Mouse (Mus musculus) brain, embryonic 14.5 days (tissue): Measurements from ENCODE around the gene Mepce. TPM values are rescaled to one million over a fixed set of nuclear protein-coding genes. Genes with fewer than 3 reads are reported as not detected.
A peak's percentile ranks its signal among the peaks of the same experiment; 100 is the strongest.
"Not testable (repeated sequence)": the region's sequence is repeated elsewhere in the genome, so short reads cannot be mapped to it uniquely, and the experiment has no call there.

Experiments
- DNase-seq: peaks from one replicate; pipeline ENCODE4 v3.0.0-alpha.2; 2011; ENCODE audit warnings: low read depth
- CTCF ChIP-seq: fragments of 200-500 bp; IDR thresholded peaks from 2 replicates; pipeline ENCODE4 v1.5.1; 2012; ENCODE audit warnings: inconsistent platforms, mild to moderate bottlenecking, moderate library complexity, borderline replicate concordance; ENCODE audit not compliant: insufficient read depth, insufficient read length; ENCODE audit errors: extremely low read depth
- POLR2A ChIP-seq: fragments of 200-500 bp; IDR thresholded peaks from 2 replicates; pipeline ENCODE4 v1.6.1; 2012; ENCODE audit warnings: mild to moderate bottlenecking, inconsistent platforms, borderline replicate concordance; ENCODE audit not compliant: poor library complexity, insufficient read depth, insufficient read length, severe bottlenecking; ENCODE audit errors: extremely low read depth
- polyA plus RNA-seq: library from polyadenylated mRNA; depleted of rRNA; stranded (reverse); fragments of >200 nt; gene quantifications from 2 replicates; pipeline ENCODE4 v1.2.3, GENCODE M21; 2012; rRNA removed

The Mepce gene
- 35.7 and 38.5 TPM in 2 replicates for polyA plus RNA-seq

DNA sequence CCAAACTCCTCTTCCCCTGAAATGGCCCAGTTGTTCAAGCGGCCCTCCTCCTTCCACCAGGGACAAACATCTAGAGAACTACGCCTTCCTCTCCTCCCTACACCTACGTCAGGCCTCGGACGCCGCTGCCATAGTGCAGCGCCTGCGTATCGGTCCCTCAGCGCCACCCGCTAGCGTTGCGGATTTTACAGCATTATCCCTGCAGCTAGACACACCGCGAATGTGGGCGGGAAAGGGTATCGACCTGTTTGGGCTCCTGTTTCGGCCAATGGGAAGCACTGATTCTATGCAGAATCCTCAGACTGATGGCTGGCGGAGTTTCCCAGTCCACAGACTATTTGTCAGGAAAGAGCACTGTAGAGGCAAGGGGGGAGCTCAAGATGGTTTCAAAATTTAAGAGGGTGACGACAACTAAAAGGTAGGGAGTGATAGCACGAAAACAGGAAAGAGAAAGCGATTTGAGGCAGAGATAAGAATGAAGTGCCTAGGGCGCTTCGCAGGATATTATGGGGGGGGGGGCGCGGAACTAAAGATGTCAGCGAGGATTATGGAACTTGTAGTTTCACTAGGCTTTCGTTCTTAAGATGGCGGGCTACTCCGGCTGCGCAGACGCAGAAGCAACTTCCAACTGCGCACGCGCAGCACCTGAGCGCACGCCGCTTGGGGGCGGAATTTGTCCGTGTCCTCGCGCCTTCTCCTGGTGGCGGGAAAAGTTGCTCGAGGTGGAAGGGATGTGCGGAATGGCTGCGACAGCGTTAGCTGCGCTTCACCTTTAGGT, at the start of gene Mepce, which contains the start of gene Zcwpw1:
Gene Mepce, minus strand, starts transcription at position 505 of the 778 bp plus-strand sequence.
Gene Zcwpw1, plus strand, starts transcription at position 648 of the 778 bp plus-strand sequence.
- peak; percentile 99 for DNase-seq
- TF ChIP-seq CTCF (peak; percentile 73), POLR2A (peak; percentile 32; the same call in 1 of the 2 replicates)

DNA sequence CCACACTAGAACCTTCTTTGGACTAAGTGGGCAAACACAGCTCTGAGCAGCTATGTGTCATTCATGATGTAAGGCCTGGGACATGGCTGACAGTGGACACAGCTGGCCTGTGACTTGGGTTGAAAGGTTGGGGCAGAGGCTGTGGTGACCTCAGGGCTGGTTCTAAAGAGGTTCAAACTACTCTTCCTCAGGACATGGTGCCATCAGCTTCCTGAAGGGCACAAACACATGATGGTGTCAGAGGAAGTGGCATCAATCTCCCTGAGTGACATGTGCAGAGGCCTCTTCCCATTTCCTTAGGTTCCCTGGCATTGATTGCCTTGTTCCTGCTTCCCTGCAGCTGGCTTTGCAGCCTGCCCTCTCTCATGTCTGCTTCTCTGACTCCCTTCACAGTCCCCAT, 49.7 kb upstream of the Mepce start:
- not testable (repeated sequence) for DNase-seq

GRCm38 (mm10) chr5:137836611-137837010, 49.2 kb upstream of the Mepce start:
- TF ChIP-seq POLR2A (no peak), CTCF (no peak)
- DNase-seq, result no peak

- not testable (repeated sequence) for DNase-seq
Observed at GRCm38 (mm10) chr5:137835966-137836520, 48.6 kb upstream of the Mepce start, which contains the start of gene Pilra. TSS of gene Pilra (minus strand) at chr5:137836281.

GRCm38 (mm10) chr5:137833500-137833899, 46.0 kb upstream of the Mepce start:
- no peak for DNase-seq
- TF ChIP-seq POLR2A (no peak), CTCF (no peak)

DNA sequence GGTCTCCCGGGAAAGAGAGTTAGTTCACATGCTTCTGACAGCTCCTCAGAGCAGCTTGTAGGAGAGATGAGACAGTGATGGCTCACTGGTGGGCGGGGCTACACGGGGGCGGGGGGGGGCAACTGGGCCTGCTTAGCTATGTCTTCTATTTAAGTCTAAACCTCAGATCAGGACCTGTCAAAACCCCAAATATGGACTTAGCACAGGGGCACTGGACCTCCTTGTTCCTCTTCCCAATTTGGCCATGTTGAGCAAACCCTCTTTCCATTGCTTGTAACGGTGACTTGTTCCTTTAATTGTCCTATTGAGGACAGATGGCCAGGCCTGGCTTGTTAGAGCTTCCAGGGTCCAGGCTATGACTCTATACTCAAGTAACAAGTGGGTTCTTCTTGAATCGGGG, 44.1 kb upstream of the Mepce start:
- TF ChIP-seq CTCF (no peak), POLR2A (no peak)
- DNase-seq, result no peak

DNA sequence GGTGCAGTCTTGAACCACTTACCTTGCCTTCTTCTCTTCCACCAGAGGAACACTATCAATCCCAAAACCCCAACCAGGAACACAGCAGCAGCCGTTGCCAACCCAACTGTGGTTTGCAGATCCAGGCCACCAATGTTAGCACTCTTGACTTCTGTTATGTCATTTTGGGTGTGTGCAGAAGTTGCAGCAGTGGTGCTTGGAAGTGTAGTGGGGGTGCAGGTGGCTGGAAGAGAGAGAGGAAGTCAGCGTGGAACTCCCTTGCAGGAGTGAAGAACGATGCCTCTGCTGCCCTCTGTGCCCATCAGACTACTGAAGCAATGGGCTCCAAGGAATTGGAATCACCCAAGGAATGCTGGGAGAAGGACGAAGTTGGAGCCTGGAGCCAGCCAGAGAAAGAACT, 43.7 kb upstream of the Mepce start:
- TF ChIP-seq CTCF (no peak), POLR2A (no peak)
- no peak for DNase-seq

GRCm38 (mm10) chr5:137830238-137830637, 42.8 kb upstream of the Mepce start:
- DNase-seq, result no peak
- TF ChIP-seq CTCF, result no peak
- no peak for TF ChIP-seq POLR2A

GRCm38 (mm10) chr5:137828694-137829093, 41.2 kb upstream of the Mepce start:
- TF ChIP-seq CTCF (no peak), POLR2A (no peak)
- no peak for DNase-seq

DNA sequence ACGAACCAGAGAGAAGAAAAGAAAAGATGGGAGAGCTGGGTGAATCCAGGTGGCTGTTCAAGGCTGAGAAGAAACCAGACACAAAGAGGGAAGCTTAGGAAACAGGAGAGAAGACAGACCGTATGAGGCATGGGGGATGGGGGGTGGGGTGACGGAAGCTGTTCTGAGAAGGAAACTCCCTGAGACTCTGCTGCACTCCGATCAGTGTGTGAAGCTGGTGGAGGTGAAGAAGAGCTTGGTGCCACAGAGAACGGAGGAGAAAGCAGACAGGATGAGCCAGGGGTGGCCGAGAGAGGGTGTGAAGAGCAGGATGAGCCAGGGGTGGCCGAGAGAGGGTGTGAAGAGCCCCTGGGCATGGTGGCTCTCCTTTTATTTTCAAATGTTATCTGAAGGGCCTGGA, 39.0 kb upstream of the Mepce start:
- no peak for DNase-seq
- TF ChIP-seq CTCF (no peak), POLR2A (no peak)

DNA sequence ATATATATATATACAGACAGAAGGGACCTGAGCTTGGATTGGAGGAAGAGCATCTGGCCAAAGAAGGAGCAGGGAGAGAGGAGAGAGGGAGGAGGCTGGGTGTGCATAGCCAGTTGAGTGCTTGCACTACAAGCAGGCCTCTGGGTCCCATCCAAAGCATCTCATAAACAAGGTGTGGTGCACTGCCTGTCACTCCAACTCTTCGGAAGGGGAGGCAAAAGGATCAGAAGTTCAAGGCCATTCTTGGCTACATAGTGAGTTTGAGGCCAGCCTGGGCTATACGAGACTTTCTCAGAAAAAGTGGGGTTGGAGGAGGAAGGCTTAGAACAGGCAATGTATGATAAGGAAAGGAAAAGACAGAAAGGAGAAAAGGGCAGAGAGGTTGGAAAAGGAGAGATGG, 38.5 kb upstream of the Mepce start:
- DNase-seq, result no peak

DNA sequence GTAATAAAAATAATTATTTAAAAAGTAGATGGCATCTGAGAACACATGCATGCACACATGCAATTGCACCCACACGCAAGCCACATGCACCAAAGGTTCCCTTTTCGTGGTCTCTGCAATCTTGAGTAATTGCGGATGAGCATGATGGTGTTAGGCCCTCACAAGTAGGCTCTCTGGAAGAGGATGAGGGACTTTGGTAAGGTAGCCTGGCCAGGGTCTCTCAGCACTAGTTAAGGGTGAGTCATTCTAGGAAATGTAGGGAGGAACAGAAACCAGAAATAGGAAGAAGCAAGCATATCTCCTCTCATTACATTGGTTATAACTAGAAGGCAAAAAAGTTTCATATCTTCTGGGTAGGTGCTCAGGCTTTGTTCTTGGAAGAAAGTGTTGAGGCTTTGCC, 37.6 kb upstream of the Mepce start:
- TF ChIP-seq CTCF (no peak), POLR2A (no peak)
- no peak for DNase-seq

More for the DNA sequence above, 38.5 kb upstream of the Mepce start:
- TF ChIP-seq CTCF (no peak), POLR2A (no peak)
